Mouse (Mus musculus): ENCODE data around the gene 1700034J05Rik.

Gene 1700034J05Rik

DNA sequence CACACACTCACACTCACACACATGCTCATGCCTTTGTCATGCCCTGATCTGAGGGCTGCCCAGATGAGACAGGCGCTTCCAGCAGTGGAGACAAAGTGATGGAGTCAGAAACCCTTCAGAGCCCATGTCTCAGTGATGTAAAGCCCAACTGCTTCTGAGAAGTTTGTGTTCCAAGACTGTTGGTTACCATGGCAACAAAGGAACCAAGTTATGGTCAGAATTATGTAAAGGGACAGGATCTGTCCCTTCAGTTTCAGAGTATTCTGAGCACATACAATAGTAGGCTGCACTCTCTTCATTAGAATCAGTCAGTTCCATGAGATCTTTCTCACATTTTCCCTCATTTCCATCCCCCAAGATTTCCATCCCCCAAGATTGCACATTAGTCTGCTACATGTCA lies at the start of gene 1700034J05Rik:
TSS of gene 1700034J05Rik (minus strand) at position 165 of the 400 bp plus-strand sequence.
- no peak for DNase-seq (ENCODE audit: extremely low spot score)

- no peak for DNase-seq (ENCODE audit: extremely low spot score)
These were observed 45.5 kb upstream of the 1700034J05Rik start for GRCm38 (mm10) chr6:146999755-147000154.

- no peak for DNase-seq (ENCODE audit: extremely low spot score)
These were observed 45.1 kb upstream of the 1700034J05Rik start for GRCm38 (mm10) chr6:146999302-146999701.

GRCm38 (mm10) chr6:146998710-146999109 lies 44.5 kb upstream of the 1700034J05Rik start:
- DNase-seq (ENCODE audit: extremely low spot score) = no peak

DNA sequence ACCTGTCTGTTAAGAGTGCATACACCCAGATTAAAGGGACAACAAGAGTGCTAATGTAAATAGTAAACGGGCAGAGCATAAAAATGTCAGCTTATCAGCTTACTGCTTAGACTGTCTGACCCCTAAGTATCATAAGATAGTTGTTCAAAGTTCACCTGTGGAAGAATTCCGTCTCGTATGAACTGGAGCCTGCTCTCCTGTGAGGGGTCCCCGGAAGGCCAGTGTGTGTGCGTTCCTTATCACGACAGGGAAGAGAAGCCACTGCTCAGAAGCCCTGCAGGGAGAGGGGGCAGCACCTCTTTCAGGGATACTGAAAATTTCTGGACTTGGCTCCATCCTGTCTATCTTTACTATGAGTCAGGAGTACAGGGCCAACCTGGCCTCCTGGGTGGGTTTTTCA lies 42.8 kb upstream of the 1700034J05Rik start:
- no peak for DNase-seq (ENCODE audit: extremely low spot score)

DNA sequence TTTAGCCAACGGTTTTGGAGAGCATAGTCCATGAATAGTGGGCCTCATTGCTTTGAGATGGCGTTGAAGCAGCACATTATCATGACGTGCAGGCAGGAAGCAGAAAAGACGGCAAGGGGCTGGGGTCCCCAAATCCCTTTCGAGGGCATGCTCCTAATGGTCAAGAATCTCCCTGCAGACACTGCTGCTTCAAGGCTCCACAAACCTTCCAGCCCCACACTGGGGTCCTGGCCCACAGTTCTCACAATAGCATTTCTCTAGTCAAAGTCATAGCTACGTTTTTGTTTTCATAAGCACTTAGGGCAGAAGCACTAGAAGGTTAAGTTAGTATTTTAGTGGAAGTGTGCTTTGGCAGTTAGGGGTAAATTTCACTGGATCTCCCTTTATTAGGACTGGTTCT lies 41.7 kb upstream of the 1700034J05Rik start:
- DNase-seq (ENCODE audit: extremely low spot score) = no peak

GRCm38 (mm10) chr6:146995391-146995790 lies 41.2 kb upstream of the 1700034J05Rik start:
- DNase-seq (ENCODE audit: extremely low spot score) = no peak

- DNase-seq (ENCODE audit: extremely low spot score) = peak; percentile 53
These were observed 40.0 kb upstream of the 1700034J05Rik start for GRCm38 (mm10) chr6:146994236-146994635.

GRCm38 (mm10) chr6:146984569-146984968 lies 30.3 kb upstream of the 1700034J05Rik start:
- DNase-seq (ENCODE audit: extremely low spot score) = no peak

DNA sequence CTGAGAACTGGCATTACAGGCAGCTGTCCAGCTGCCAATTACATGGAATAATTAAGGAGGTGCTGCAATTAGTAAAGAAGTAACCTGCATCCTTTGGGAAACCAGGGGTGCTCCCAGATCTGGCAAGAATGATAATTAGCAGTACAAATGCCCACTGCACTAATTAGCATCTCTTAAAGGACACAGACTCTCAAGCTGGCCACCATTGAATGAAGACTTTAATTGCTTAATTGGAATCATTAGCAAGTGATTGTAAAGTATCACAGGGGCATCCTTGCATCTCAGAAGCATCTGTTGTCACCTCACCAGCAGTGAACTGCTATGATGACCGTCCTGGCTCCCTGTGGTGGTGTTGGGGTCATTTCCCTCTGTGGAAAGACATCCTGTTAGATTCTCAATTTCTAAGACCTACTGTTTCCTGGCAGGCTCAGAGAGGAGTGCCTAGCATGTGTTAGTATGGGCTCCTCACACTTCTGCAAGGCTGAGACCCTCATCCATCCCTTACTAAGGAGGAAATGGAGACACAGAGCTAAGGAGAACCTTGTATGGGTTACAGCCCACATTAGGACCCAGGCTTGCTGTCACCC lies 27.1 kb upstream of the 1700034J05Rik start:
- DNase-seq (ENCODE audit: extremely low spot score) = no peak

DNA sequence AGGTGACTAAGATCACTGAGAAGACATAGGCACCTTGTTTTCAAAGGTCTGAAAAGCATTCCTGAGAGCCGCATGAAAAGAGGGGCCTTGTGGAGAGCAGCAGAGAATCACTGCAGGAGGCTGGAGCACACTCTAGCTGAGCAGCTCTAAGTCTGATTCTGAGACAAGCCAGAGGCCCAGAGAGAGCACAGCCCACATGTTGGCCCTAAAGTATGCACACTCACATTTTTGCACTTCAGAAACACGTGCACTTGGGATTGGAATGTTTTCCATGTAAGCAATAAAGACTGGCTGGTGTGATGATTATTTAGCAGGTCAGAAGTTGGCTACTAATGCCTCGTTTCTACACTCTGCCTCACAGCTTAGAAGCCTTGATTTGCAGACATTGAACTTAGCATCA lies 25.7 kb upstream of the 1700034J05Rik start:
- no peak for DNase-seq (ENCODE audit: extremely low spot score)

GRCm38 (mm10) chr6:146979115-146979744 lies 25.0 kb upstream of the 1700034J05Rik start:
- no peak for DNase-seq (ENCODE audit: extremely low spot score)

DNA sequence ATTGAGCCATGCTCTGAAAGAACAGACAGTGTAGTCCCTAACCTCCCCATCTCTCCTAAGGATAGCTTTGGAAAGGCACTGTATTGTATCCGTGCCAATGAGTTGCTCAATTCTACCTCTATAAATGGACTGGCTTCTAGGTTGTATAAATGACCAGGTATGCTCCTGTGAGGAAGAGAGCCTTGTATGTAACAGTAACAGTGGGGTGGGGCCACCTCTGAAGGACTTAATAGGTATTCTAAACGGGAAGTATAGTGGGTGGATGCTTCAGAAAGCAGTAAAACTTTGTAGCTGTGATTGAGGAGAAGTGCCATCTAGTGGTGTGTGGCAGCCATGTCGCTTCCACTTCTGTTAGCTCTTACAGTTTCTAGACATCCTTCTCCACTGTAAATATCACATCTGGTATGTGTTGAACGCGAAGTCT lies 24.5 kb upstream of the 1700034J05Rik start:
- DNase-seq (ENCODE audit: extremely low spot score) = no peak

DNA sequence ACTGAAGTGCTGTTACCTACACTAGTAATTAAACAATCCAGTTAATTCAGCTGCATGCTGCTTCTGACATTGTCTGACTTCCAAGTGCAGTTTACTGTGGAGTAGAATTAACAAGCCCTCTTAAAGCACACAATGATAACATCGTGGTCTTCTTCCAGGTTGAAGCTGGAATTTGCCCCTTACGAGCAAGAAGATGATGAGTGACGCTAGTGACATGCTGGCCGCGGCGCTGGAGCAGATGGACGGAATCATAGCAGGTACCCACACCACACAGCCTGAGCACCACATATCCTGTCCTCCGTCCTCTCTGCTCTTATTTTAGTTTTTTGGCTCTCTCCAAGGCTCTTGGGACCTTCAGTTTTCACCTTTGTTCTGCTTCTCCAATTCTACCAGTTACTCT lies 22.2 kb upstream of the 1700034J05Rik start:
- no peak for DNase-seq (ENCODE audit: extremely low spot score)

DNA sequence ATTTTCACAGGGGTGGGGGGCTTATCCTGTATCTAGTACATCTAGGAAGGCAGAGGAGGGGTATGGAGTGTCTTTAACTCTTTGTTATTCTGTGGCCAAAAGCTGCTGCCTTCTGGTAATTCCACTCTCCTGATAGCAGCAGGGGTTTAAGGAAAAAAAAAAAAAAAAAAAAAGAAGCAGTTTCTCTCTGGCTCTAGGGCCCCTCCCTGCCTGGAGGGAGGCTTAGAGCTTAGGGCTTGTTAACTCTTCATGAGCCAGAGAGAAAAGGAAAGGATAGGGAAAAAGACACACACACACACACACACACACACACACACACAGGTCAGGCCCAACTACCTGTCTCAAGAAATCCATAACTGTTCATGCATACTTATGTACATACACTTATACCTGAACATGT lies 19.6 kb upstream of the 1700034J05Rik start:
- no peak for DNase-seq (ENCODE audit: extremely low spot score)

- no peak for DNase-seq (ENCODE audit: extremely low spot score)
These were observed 19.2 kb upstream of the 1700034J05Rik start for GRCm38 (mm10) chr6:146973406-146973805.

GRCm38 (mm10) chr6:146972740-146973139 lies 18.5 kb upstream of the 1700034J05Rik start:
- no peak for DNase-seq (ENCODE audit: extremely low spot score)

DNA sequence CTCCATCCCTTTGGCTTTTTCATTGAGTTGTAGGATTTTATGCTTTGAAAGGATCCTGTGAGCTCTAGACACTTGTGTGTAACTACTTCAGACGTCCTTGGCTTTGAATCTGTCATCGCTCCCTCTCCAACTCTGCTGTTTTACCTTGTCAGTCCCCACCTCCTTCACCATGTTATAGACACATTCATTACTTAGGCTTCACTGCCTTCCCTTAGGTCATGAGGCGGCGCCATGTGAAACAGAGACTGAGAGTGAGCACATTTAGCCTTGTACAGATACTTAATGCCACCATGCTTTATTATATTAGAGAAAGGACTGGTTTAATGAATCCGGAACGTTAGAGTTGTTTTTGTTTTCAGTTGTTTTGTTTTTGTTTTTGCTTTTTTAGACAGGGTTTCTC lies 17.8 kb upstream of the 1700034J05Rik start:
- no peak for DNase-seq (ENCODE audit: extremely low spot score)

DNA sequence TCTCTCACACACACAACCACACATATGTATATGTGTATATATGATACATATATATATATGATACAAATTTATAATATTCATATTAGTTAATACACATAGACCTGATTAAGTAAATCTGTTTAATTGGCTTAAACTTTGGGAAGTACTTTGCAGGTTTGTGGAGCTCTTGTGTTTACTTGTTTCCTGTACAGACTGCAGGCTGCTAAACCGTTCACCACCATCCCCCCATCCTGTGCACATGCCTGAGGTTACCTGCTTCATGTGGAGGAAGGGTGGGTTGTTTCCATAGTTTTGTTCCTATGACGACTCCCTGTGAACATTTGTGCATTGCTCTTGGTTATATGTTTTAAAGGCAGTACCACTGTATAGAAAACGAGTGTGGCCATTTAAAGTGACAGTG lies 17.1 kb upstream of the 1700034J05Rik start:
- no peak for DNase-seq (ENCODE audit: extremely low spot score)

DNA sequence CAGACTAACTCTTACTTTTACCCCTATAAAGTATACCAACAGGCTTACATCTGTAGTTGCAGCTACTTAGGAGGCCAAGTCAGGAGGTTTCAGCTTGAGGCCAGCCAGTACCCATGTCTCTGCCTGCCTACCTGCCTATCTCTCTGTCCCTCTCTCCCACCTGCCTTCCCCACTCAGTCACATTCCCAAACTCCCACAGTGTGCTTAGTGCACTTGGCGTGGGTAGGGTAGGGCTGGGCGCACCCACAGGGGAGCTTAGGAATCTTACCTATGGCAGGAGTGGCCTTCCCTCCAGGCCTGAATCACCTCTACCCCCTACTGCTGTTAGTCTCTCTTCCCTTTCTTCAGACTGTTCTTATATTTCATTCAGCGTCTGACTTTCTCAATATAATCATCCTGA lies 16.6 kb upstream of the 1700034J05Rik start:
- no peak for DNase-seq (ENCODE audit: extremely low spot score)

GRCm38 (mm10) chr6:146967836-146968235 lies 13.6 kb upstream of the 1700034J05Rik start:
- no peak for DNase-seq (ENCODE audit: extremely low spot score)

GRCm38 (mm10) chr6:146966446-146967019 lies 12.3 kb upstream of the 1700034J05Rik start:
- DNase-seq (ENCODE audit: extremely low spot score) = no peak

- DNase-seq (ENCODE audit: extremely low spot score) = no peak
These were observed 11.0 kb upstream of the 1700034J05Rik start for GRCm38 (mm10) chr6:146965139-146965772.
